Comparison of ENCODE assay signal across 31 mouse cellular contexts in the genomic region with DNA sequence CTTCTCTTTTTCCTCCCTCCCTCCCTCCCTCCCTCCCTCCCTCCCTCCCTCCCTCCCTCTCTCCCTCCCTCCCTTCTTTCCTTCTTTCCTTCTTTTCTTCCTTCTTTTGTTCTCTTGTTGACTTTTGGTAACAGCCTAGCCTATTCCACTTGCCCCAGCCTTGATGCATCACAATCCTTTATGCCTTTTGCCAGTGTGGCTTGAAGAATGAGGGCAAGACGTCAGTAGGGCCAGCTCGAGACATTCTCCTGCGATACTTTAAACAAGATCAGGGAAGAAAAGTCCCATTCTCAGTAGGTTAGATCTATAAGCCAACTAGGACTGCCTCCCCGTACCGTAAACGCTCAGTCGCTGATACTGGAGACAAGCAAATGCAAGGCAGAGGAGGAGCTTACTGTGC.
"Had no signal": no experiment of that assay in that cellular context is flagged by ENCODE, and none has a peak within 500 bp of the region (broad histone marks: within the 10 kb centered on the region; RNA-seq: fewer than 3 reads in every experiment).

No protein-coding gene starts in this region.

- H3K4me2 ChIP-seq: limb, embryonic 12.5 days; limb, embryonic 13.5 days; limb, embryonic 15.5 days; liver, embryonic 11.5 days; liver, embryonic 12.5 days; liver, embryonic 13.5 days; liver, embryonic 15.5 days; lung, embryonic 14.5 days; lung, embryonic 15.5 days; midbrain, embryonic 12.5 days; midbrain, embryonic 13.5 days; neural tube, embryonic 12.5 days had no signal

- H3K9me3 ChIP-seq: limb, embryonic 12.5 days; limb, embryonic 13.5 days; limb, embryonic 15.5 days; liver, embryonic 12.5 days; liver, embryonic 13.5 days; liver, embryonic 15.5 days; lung, embryonic 15.5 days; midbrain, embryonic 10.5 days; midbrain, embryonic 12.5 days; midbrain, embryonic 13.5 days; neural tube, embryonic 12.5 days had no signal

- H3K27me3 ChIP-seq: limb, embryonic 12.5 days; limb, embryonic 13.5 days; limb, embryonic 15.5 days; liver, embryonic 12.5 days; liver, embryonic 13.5 days; liver, embryonic 15.5 days; lung, embryonic 15.5 days; midbrain, embryonic 12.5 days; midbrain, embryonic 13.5 days; neural tube, embryonic 12.5 days had no signal

- DNase-seq: left cerebral cortex, postnatal 4 days; liver; liver, embryonic 13.5 days; liver, postnatal 0 days; lung, adult 18-20 months; lung, adult 2 months; lung, embryonic 14.5 days; lung, postnatal 10 days; lung, postnatal 14 days; lung, postnatal 36 days; lung, postnatal 4 days; midbrain, embryonic 14.5 days had no signal

- H3K4me1 ChIP-seq: limb, embryonic 12.5 days; limb, embryonic 13.5 days; limb, embryonic 15.5 days; liver, embryonic 12.5 days; liver, embryonic 13.5 days; liver, embryonic 15.5 days; lung, embryonic 15.5 days; midbrain, embryonic 10.5 days; midbrain, embryonic 12.5 days; midbrain, embryonic 13.5 days; neural tube, embryonic 12.5 days had no signal

- H3K27ac ChIP-seq: left cerebral cortex, adult 2 months; limb, embryonic 10.5 days; limb, embryonic 12.5 days; limb, embryonic 13.5 days; limb, embryonic 15.5 days; liver, embryonic 12.5 days; liver, embryonic 13.5 days; liver, embryonic 14.5 days; liver, embryonic 15.5 days; lung, embryonic 15.5 days; macrophage; midbrain, embryonic 10.5 days; midbrain, embryonic 12.5 days; midbrain, embryonic 13.5 days; neural tube, embryonic 12.5 days had no signal

- H3K36me3 ChIP-seq: limb, embryonic 10.5 days; limb, embryonic 12.5 days; limb, embryonic 13.5 days; limb, embryonic 15.5 days; liver, embryonic 12.5 days; liver, embryonic 13.5 days; liver, embryonic 15.5 days; lung, embryonic 15.5 days; midbrain, embryonic 10.5 days; midbrain, embryonic 12.5 days; midbrain, embryonic 13.5 days; neural tube, embryonic 12.5 days had no signal

- ATAC-seq: liver, embryonic 12.5 days; liver, postnatal 0 days; lung, postnatal 0 days; midbrain, embryonic 13.5 days; midbrain, embryonic 16.5 days had no signal

- H3K9ac ChIP-seq: limb, embryonic 12.5 days; limb, embryonic 13.5 days; limb, embryonic 15.5 days; liver, embryonic 12.5 days; liver, embryonic 13.5 days; liver, embryonic 14.5 days; liver, embryonic 15.5 days; liver, postnatal 0 days; lung, embryonic 14.5 days; lung, embryonic 15.5 days; midbrain, embryonic 12.5 days; midbrain, embryonic 13.5 days; neural tube, embryonic 12.5 days had no signal

- H3K4me3 ChIP-seq: left cerebral cortex, adult 2 months; limb, embryonic 10.5 days; limb, embryonic 12.5 days; limb, embryonic 13.5 days; limb, embryonic 15.5 days; liver, embryonic 12.5 days; liver, embryonic 13.5 days; liver, embryonic 15.5 days; lung, embryonic 15.5 days; megakaryocyte, embryonic 14.5 days; midbrain, embryonic 10.5 days; midbrain, embryonic 12.5 days; midbrain, embryonic 13.5 days; myocyte; neural tube, embryonic 12.5 days had no signal
